Mouse (Mus musculus) neutrophil, adult 5-6 weeks (primary cell): ENCODE measurements around the gene Ikzf3. TPM values are rescaled to one million over a fixed set of nuclear protein-coding genes. Genes with fewer than 3 reads are reported as not detected.

Experiments
- ATAC-seq: fragments of 151-379, 151-347 bp; 2 replicates; pipeline ENCODE4 v1.8.0; 2017; ENCODE audit warnings: mild to moderate bottlenecking, moderate TSS enrichment; ENCODE audit not compliant: insufficient number of reproducible peaks, poor library complexity, low FRiP score, severe bottlenecking; ENCODE audit errors: extremely low read depth
- total RNA-seq: library from RNA; stranded (forward); fragments of 200-1000 nt; gene quantifications from 2 replicates; pipeline ENCODE4 v1.2.3, GENCODE M21; 2017

Ikzf3 gene
- total RNA-seq, 1 experiment from 2014 or later, result 346 TPM

GRCm38 (mm10) chr11:98431743-98432502 lies 113.9 kb downstream of the Ikzf3 start:
- no peak for ATAC-seq

DNA sequence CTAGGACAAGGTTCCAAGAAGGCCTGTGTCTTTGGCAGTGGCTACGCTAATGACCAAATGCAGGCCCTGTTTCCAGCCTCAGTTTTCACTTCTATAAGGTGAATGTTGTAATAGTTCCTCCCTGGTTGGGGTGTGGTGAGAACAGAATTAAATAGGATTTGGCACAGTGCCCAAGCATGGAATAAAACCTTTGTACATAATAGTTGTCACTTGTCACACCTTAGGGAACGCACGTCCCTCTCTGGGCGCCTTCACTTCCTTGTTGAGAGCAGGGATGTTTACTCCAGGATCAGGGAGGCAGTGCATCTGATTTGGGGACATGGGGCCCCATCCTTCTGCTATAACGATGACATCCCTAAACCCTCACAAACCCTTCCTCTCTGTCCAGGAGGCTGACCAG lies 117.4 kb downstream of the Ikzf3 start:
- no peak for ATAC-seq

DNA sequence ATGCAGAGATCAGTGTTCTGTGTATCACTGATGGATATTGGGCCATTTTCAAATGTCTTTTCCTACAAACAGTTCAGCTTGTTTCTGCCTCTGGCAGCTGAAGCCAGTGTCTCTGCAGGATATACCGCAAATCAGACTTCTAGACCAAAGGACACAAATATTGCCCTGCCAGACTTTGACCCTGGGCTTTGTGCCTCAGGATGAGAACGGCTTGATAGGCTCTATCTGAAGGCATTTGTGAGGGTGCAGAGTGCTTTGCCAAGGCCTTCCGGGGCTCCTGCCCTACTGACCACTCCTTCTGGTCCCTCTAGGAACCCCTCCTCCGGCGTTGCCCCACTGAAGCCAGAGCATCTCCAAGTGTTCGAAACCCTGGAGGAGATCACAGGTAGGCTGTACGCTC lies 119.2 kb downstream of the Ikzf3 start:
- ATAC-seq, result no peak

- no peak for ATAC-seq
Measured at GRCm38 (mm10) chr11:98418939-98419547, 126.8 kb downstream of the Ikzf3 start.

- no peak for ATAC-seq
Measured at GRCm38 (mm10) chr11:98418273-98418672, 127.6 kb downstream of the Ikzf3 start.

DNA sequence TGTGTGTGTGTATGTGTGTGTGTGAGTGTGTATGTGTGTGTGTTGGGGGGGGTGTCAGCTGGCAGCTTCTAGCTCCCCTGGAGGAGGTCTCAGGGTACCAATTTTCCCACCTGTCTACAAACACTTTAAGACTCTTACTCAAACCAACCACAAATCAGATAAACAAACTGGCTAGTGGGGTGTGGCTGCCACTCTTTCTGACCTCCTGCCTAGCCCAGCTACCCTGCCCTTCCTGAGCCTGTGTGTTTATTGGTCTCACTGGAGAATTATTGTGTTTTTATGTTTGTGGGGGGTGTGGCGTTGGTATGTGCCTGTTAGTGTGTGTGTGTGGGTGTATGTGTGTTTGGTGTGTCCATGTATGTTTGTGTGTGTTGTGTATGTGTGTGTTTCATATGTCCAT lies 128.8 kb downstream of the Ikzf3 start:
- ATAC-seq, result no peak

Other genes with a start within 250 kb of the Ikzf3 start
- gene Neurod2, start 216.4 kb downstream of the Ikzf3 start, total RNA-seq, result not detected in 2 replicates
- not detected in 2 replicates for gene Ppp1r1b, start 197.6 kb downstream of the Ikzf3 start, total RNA-seq
- gene Stard3, start 187.7 kb downstream of the Ikzf3 start, total RNA-seq, result 36.2 and 47.1 TPM in 2 replicates
- not detected in 2 replicates for gene Tcap, start 162.2 kb downstream of the Ikzf3 start, total RNA-seq
- gene Pnmt, start 159.6 kb downstream of the Ikzf3 start, total RNA-seq, result not detected in 2 replicates
- 1.6 and 3.1 TPM in 2 replicates for gene Pgap3, start 145.5 kb downstream of the Ikzf3 start, total RNA-seq
- gene Erbb2, start 133.6 kb downstream of the Ikzf3 start, total RNA-seq, result 0.23 TPM in 1 of 2 replicates, not detected in the other
- 30.1 and 37.2 TPM in 2 replicates for gene Mien1, start 107.0 kb downstream of the Ikzf3 start, total RNA-seq
- gene Grb7, start 99.6 kb downstream of the Ikzf3 start, total RNA-seq, result 0.98 and 1.7 TPM in 2 replicates
- gene Zpbp2, start 5.1 kb upstream of the Ikzf3 start, total RNA-seq, result 2.4 and 7.5 TPM in 2 replicates
- gene Ormdl3, start 41.3 kb upstream of the Ikzf3 start, total RNA-seq, result 18.6 and 23.8 TPM in 2 replicates
- gene Lrrc3c, start 52.3 kb upstream of the Ikzf3 start, total RNA-seq, result not detected in 2 replicates
- not detected in 2 replicates for gene Gm12355, start 79.6 kb upstream of the Ikzf3 start, total RNA-seq
- not detected in 2 replicates for gene Gsdma3, start 80.3 kb upstream of the Ikzf3 start, total RNA-seq
- not detected in 2 replicates for gene Gsdma2, start 100.7 kb upstream of the Ikzf3 start, total RNA-seq
- gene Gsdma, start 118.3 kb upstream of the Ikzf3 start, total RNA-seq, result not detected in 2 replicates
- 33.2 and 37.8 TPM in 2 replicates for gene Psmd3, start 136.5 kb upstream of the Ikzf3 start, total RNA-seq
- gene Csf3, start 155.2 kb upstream of the Ikzf3 start, total RNA-seq, result not detected in 2 replicates
- 14.9 and 21.3 TPM in 2 replicates for gene Med24, start 183.4 kb upstream of the Ikzf3 start, total RNA-seq
- 7.9 and 8.7 TPM in 2 replicates for gene Thra, start 194.6 kb upstream of the Ikzf3 start, total RNA-seq
- gene Nr1d1, start 229.3 kb upstream of the Ikzf3 start, total RNA-seq, result 0.47 and 1.8 TPM in 2 replicates
- gene Msl1, start 249.5 kb upstream of the Ikzf3 start, total RNA-seq, result 191 TPM in 2 replicates